ENCODE assay signal across 8 mouse cellular contexts in genomic region chr17:87330921-87331291, GRCm38 (mm10). TPM values are rescaled to one million over a fixed set of nuclear protein-coding genes. Genes with fewer than 3 reads are reported as not detected.
DNase-seq lines count a peak whose midpoint lies in the region; ATAC-seq and TF ChIP-seq lines count a peak whose summit lies in the region.

No protein-coding gene starts in this region.

- H3K27ac ChIP-seq in bone marrow macrophage, adult 2 months (ENCODE audit: insufficient read depth, low read depth, low read length), result peak overlapping the region; percentile 70
- peak overlapping the region; percentile 81 for H3K27ac ChIP-seq in forebrain, embryonic 13.5 days
- H3K27ac ChIP-seq in midbrain, embryonic 14.5 days (replicated peaks; ENCODE audit: low read depth, low read length), result peak overlapping the region; percentile 76

- peak; percentile 59 for ATAC-seq in forebrain, embryonic 13.5 days
- ATAC-seq in midbrain, embryonic 14.5 days (ENCODE audit: low FRiP score, low TSS enrichment), result peak; percentile 62

- TF ChIP-seq CTCF in bone marrow macrophage, adult 2 months (IDR thresholded peaks at IDR 0.05; ENCODE audit: low read depth, low read length), result no peak

- peak overlapping the region; percentile 44 for H3K4me2 ChIP-seq in forebrain, embryonic 13.5 days
- peak overlapping the region; percentile 35 for H3K4me2 ChIP-seq in midbrain, embryonic 14.5 days (ENCODE audit: low read length)

- H3K9ac ChIP-seq in forebrain, embryonic 13.5 days, result peak overlapping the region; percentile 17; the same call in 1 of the 2 replicates
- no peak overlapping the region; the same call in 1 of the 2 replicates for H3K9ac ChIP-seq in midbrain, embryonic 14.5 days (replicated peaks; ENCODE audit: low read length)

- DNase-seq in gastrocnemius, postnatal 25 days, result peak; percentile 54
- no peak for DNase-seq in gastrocnemius, adult 18-20 months (ENCODE audit: low spot score)
- DNase-seq in kidney, postnatal 4 days, result peak; percentile 65 to 76
- peak; percentile 67 for DNase-seq in midbrain, embryonic 14.5 days
- DNase-seq in frontal cortex, adult 2 months (ENCODE audit: extremely low spot score in 1 of 2, low spot score in 1 of 2), result no peak
- no peak for DNase-seq in thymus, postnatal 36 days

- no peak for TF ChIP-seq POLR2A in bone marrow macrophage, adult 2 months (IDR thresholded peaks at IDR 0.05; ENCODE audit: borderline replicate concordance, low read depth, low read length)

- H3K36me3 ChIP-seq in forebrain, embryonic 13.5 days (ENCODE audit: poor library complexity, severe bottlenecking), result no peaks in the 10 kb centered on the region
- H3K36me3 ChIP-seq in midbrain, embryonic 14.5 days (ENCODE audit: control insufficient read depth, insufficient read depth, low read length), result no peaks in the 10 kb centered on the region

- peaks cover 47% of the 10 kb centered on the region for H3K4me1 ChIP-seq in bone marrow macrophage, adult 2 months (ENCODE audit: control insufficient read depth, insufficient read depth, low read length)
- H3K4me1 ChIP-seq in forebrain, embryonic 13.5 days, result peaks cover 51% of the 10 kb centered on the region
- peaks cover 53% of the 10 kb centered on the region for H3K4me1 ChIP-seq in midbrain, embryonic 14.5 days (ENCODE audit: control insufficient read depth, insufficient read depth, low read length)

- no peaks in the 10 kb centered on the region for H3K9me3 ChIP-seq in forebrain, embryonic 13.5 days (replicated peaks)
- H3K9me3 ChIP-seq in midbrain, embryonic 14.5 days (ENCODE audit: control insufficient read depth, low read length), result no peaks in the 10 kb centered on the region

- H3K27me3 ChIP-seq in forebrain, embryonic 13.5 days, result no peaks in the 10 kb centered on the region
- peaks cover 3% of the 10 kb centered on the region; the same call in 1 of the 2 replicates for H3K27me3 ChIP-seq in midbrain, embryonic 14.5 days (ENCODE audit: control insufficient read depth, insufficient read depth, low read length)

- H3K4me3 ChIP-seq in bone marrow macrophage, adult 2 months (ENCODE audit: insufficient read depth, low read length), result 0 out of 2 replicates have a peak overlapping the region, but pooled peaks have one; percentile 1
- H3K4me3 ChIP-seq in forebrain, embryonic 13.5 days, result no peak overlapping the region
- H3K4me3 ChIP-seq in midbrain, embryonic 14.5 days (replicated peaks; ENCODE audit: low read depth, low read length), result no peak overlapping the region

- WGBS in forebrain, embryonic 13.5 days, result 3% methylated on average over 11 of the region's 11 CpGs
- WGBS in midbrain, embryonic 14.5 days, result under 1% methylated on average over 11 of the region's 11 CpGs

RNA-seq across cellular contexts. Expression of gene Ttc7, which starts 48.2 kb away (rescaled TPM):
- 1 to 10 TPM; 7.1 to 8.4 TPM for total RNA-seq in gastrocnemius, postnatal 25 days (2021)
- 10 to 100 TPM in 1 of 2 experiments, 1 to 10 TPM in 1; 8.6 to 10.6 TPM for total RNA-seq in gastrocnemius, adult 18-20 months (2021)
- polyA plus RNA-seq in bone marrow macrophage, adult 2 months (2012; ENCODE audit: insufficient read depth, insufficient read length, missing spikeins), result 93.3 and 100 TPM in 2 replicates
- 3.5 and 5.1 TPM in 2 replicates for polyA plus RNA-seq in forebrain, embryonic 13.5 days (2015; fragmentation: Nextera tagmentation; extraction: Ambion mirVana)
- 3.6 and 5.0 TPM in 2 replicates for polyA plus RNA-seq in midbrain, embryonic 14.5 days (2014; fragmentation: Nextera tagmentation; extraction: Ambion mirVana)
- 11.2 and 12.0 TPM in 2 replicates for polyA plus RNA-seq in frontal cortex, adult 2 months (2012; rRNA removed)

Comparison
In these comparisons a context has a peak if more than half of its experiments do, and no peak if none do; other contexts are left out.
1. DNase-seq: peak in gastrocnemius, postnatal 25 days (single experiment), kidney, postnatal 4 days (2 of 2) and midbrain, embryonic 14.5 days (single experiment); none in gastrocnemius, adult 18-20 months (single experiment), frontal cortex, adult 2 months (0 of 2) and thymus, postnatal 36 days (0 of 2).
2. Peak in every context shown above with its lines, with median percentiles within 50 percentile points of each other: H3K27ac ChIP-seq.